Mouse (Mus musculus) G1E-ER4 (cell line): ENCODE measurements around the gene Dpp10. TPM values are rescaled to one million over a fixed set of nuclear protein-coding genes. Genes with fewer than 3 reads are reported as not detected.

Source experiments
- GATA1 ChIP-seq: IDR thresholded peaks from one replicate; pipeline ENCODE4 v1.8.0; 2012; ENCODE audit warnings: low read length, inconsistent platforms
- polyA plus RNA-seq: library from polyadenylated mRNA; stranded (reverse); fragments of >175 nt; gene quantifications from 2 replicates; pipeline ENCODE4 v1.2.3, GENCODE M21; 2012

The Dpp10 gene
- polyA plus RNA-seq, 1 experiment, result not detected

DNA sequence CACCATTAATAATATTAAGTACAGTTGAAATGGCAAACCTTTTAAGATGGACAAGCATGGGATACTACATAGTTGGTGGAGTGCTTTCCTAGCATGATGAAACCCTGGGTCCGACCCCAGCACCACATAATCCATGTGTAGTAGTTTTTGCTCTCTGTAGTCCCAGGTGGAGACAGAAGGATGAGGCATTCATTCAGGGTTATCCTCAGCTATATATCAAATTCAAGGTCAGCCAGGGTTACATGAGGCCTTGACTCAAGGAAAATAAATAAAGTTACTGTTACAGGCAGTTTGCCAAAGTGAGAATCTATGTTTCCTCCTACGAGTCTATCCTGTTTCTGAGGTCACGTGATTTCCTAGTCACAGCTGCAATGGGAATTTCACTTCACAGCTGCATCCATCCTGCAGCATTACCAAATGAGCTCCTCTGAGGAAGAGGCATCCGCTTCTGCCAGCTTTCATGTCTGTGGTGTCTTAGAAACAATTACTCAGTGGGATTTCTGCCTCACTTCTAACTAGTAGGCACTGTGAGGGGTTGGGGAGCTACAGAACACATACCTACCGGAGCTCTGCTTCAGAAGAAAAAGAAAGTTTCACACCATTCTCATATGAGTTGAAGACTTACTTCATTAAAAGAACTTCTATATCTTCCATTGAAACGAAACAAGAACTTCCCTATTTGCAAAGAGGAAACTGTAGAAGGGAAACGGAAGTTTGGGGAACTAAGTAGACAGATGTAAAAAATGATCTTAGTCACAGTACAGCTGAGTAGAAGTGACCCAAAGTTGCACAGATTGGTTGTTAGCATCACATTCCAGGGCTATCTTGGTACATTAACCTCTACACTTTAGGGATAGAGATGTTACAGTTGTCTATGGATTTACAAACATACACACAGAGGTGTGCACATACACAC, 111.3 kb downstream of the Dpp10 start:
- no peak for TF ChIP-seq GATA1

DNA sequence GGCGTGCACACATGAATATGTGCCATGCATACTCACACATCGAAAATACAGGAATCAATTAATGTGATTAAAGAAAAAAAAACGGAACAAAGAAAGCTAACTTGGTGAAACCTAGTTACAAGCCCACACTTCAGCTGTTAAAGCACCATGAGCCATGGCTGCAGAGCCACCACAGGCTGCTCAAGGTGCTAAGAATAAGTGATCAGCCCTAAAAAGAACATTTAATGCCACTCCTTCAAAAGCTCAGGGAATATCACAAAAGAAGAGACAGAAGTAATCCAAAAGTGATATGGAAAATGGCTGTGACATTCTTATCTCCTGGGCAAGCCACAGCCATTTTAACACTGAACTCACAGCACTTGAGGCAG, 117.4 kb downstream of the Dpp10 start:
- no peak for TF ChIP-seq GATA1

GRCm38 (mm10) chr1:123927278-123928002, 117.9 kb downstream of the Dpp10 start:
- no peak for TF ChIP-seq GATA1

GRCm38 (mm10) chr1:123924905-123925304, 120.5 kb downstream of the Dpp10 start:
- no peak for TF ChIP-seq GATA1

DNA sequence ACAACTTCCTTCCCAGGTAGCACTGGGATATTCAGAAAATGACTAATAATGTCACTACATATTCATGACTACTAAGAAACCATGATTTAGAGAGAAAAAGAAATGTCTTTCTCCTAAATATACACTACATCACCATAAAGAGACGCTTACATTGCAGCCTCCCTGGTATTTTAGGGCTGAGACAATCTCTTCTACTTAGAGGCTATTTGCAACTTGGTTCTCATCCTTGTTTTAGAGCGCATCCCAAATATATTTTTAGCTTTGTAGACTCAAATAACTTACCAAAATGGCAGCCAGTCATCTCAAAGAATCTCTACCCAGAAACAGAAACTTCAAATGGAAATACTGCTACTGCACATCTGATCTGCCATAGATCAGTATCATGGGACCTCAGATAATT, 121.5 kb downstream of the Dpp10 start:
- no peak for TF ChIP-seq GATA1

DNA sequence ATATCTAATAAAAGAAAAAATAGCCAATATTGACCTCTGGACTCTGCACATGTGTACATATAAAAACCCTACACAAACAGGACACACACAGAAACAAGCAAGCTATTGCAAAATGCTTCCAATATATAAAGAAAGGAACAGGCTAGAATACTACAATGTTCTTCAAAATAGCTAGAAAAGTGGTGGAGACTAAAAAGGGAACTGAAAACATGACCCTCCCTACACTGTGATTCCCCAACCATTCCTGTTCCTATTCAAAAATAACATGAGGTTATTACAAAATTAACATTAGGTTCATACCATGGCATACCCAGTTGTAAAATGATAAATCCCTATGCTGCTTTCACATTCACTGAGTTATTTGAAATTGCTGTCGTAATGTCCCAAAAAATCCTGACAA, 125.8 kb downstream of the Dpp10 start:
- TF ChIP-seq GATA1, result no peak

- no peak for TF ChIP-seq GATA1
Measured at GRCm38 (mm10) chr1:123902628-123903027, 142.7 kb downstream of the Dpp10 start.

DNA sequence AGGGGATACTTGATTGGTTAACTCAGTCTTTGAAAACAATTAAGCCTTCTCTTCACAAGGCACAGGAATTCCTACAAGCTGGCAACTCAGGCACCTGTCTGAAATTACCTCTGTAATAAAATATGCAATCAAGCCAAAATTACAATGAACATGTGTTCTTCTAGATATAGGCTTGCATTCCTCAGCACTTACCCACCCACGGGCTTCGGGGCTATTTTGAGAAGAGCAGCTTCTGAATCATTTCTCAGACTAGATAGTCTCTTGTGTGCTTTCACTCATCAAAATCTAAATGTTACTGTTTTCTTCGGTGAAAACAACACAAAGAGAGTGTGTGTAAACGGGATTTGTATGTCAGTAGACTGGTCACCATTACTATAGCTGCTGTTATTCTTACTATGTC, 144.1 kb downstream of the Dpp10 start:
- TF ChIP-seq GATA1, result no peak

DNA sequence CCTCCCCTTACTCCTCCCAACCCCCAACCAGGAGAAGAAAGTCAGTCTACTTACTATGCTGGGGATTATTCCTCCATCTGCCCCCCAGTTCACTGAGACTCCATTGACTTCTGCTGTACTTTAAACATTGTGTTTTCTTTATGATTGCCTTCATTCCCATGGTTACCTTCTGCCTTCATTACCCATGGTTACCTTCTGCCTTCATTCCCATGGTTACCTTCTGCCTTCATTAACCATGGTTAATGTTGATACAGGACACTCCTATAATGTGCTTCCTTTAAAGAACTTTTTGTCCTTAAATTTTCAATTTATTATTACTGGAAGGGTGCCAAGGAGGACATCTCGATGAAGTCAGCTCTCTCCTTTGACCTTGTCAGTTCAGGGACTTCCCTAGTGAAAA, 158.1 kb downstream of the Dpp10 start:
- TF ChIP-seq GATA1, result no peak

GRCm38 (mm10) chr1:123846881-123847280, 198.5 kb downstream of the Dpp10 start:
- TF ChIP-seq GATA1, result no peak

GRCm38 (mm10) chr1:123801206-123801605, 244.2 kb downstream of the Dpp10 start:
- no peak for TF ChIP-seq GATA1

DNA sequence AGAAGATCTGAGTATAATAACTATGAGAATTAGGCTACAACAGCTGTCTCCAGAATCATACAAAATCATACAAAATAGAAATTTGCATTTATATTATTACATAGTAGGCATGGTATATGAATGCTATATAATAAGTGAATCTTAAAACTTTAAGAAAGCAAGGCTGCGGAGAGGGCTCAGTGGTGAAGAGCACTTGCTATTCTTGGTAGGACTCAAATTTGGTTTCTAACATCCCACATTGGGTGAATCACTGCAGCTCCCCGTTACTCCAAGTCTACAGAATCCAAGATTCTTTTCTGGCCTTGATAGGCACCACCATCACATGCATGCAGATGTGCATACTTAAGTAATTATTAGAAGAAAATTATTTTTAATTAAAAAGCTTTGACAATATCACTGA, 279.8 kb downstream of the Dpp10 start:
- no peak for TF ChIP-seq GATA1

- no peak for TF ChIP-seq GATA1
Measured at GRCm38 (mm10) chr1:123762272-123762671, 283.1 kb downstream of the Dpp10 start.

- no peak for TF ChIP-seq GATA1
Measured at GRCm38 (mm10) chr1:123756055-123756454, 289.3 kb downstream of the Dpp10 start.

DNA sequence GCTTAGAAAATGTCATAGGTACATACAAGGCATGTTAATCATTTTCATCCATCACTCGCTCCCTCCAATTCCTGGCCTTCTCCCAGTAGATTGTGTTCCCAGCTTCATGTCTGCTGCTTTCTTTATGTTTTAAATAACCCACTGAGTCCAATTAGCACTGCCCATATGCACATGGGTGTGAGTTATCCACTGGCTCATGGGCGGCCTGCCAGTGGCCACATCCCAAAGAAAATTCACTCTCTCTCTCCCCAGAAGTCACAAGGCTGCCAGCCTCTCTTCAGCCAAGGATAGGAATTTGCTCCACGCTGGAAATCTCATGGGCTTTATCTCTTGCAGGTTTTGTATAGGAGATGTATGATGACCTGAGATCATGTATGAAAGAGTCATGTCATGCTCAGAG, 338.1 kb downstream of the Dpp10 start:
- no peak for TF ChIP-seq GATA1

DNA sequence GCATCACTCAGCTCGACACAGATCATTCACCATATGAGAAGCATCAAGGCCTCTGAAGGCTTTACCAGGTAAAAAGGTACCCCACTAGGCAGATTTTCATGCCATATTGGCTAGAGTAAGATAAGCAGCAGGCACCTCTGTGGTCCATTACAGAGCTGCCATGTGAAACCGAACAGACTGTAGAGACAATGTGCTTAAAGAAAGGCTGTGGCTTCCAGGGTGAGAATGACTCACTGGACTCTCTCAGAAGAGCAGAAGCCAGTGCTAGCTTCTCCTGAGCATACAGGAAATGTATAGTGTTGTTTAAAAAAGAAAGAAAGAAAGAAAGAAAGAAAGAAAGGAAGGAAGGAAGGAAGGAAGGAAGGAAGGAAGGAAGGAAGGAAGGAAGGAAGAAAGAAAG, 386.9 kb downstream of the Dpp10 start:
- no peak for TF ChIP-seq GATA1

DNA sequence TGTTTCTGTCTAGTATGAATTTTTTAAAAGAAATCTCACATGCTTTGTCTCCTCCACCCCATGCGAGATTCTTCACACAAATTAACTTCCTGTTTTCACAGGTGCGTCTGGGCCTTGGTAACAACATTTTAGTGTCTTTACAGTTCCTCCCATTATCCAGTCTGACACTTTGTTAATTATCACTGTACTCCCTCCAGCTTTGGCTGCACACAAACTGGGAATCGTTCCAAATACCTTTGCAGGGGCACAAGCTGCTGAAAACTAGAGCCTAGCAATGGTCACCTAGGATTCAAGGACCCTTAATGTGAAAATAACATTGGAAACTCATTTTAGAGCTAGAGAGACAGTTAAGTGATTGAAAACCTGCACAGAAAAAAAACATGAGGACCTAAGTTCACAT, 388.8 kb downstream of the Dpp10 start:
- no peak for TF ChIP-seq GATA1
